Mouse (Mus musculus): ENCODE results near the gene Sorcs2.

Gene Sorcs2

GRCm38 (mm10) chr5:36220626-36221025 is 177.3 kb downstream of the Sorcs2 start:
- DNase-seq = no peak

- DNase-seq = no peak
These were observed 177.8 kb downstream of the Sorcs2 start for GRCm38 (mm10) chr5:36220105-36220504.

- DNase-seq = no peak
These were observed 184.6 kb downstream of the Sorcs2 start for GRCm38 (mm10) chr5:36213310-36213709.

- no peak for DNase-seq
These were observed 189.1 kb downstream of the Sorcs2 start for GRCm38 (mm10) chr5:36208803-36209202.

GRCm38 (mm10) chr5:36205397-36205796 is 192.5 kb downstream of the Sorcs2 start:
- DNase-seq = no peak

- DNase-seq = no peak
These were observed 194.0 kb downstream of the Sorcs2 start, which contains the start of gene Psapl1 for GRCm38 (mm10) chr5:36203916-36204315. TSS of gene Psapl1 (plus strand) at chr5:36204021.

- peak; percentile 18 for DNase-seq
These were observed 194.5 kb downstream of the Sorcs2 start for GRCm38 (mm10) chr5:36203421-36203820.

GRCm38 (mm10) chr5:36202781-36203180 is 195.2 kb downstream of the Sorcs2 start:
- no peak for DNase-seq

GRCm38 (mm10) chr5:36199519-36199918 is 198.4 kb downstream of the Sorcs2 start:
- DNase-seq = no peak

- no peak for DNase-seq
These were observed 202.5 kb downstream of the Sorcs2 start for GRCm38 (mm10) chr5:36195436-36195835.

- no peak for DNase-seq
These were observed 203.3 kb downstream of the Sorcs2 start for GRCm38 (mm10) chr5:36194631-36195030.

GRCm38 (mm10) chr5:36192677-36193076 is 205.3 kb downstream of the Sorcs2 start:
- DNase-seq = no peak

- DNase-seq = no peak
These were observed 206.1 kb downstream of the Sorcs2 start for GRCm38 (mm10) chr5:36191876-36192275.

- DNase-seq = no peak
These were observed 206.7 kb downstream of the Sorcs2 start for GRCm38 (mm10) chr5:36191285-36191684.

- DNase-seq = no peak
These were observed 209.6 kb downstream of the Sorcs2 start for GRCm38 (mm10) chr5:36188310-36188709.

GRCm38 (mm10) chr5:36186294-36187053 is 211.5 kb downstream of the Sorcs2 start:
- no peak for DNase-seq

GRCm38 (mm10) chr5:36182326-36182725 is 215.6 kb downstream of the Sorcs2 start:
- DNase-seq = no peak

- DNase-seq = no peak
These were observed 218.2 kb downstream of the Sorcs2 start for GRCm38 (mm10) chr5:36179708-36180107.

GRCm38 (mm10) chr5:36178785-36179184 is 219.2 kb downstream of the Sorcs2 start:
- DNase-seq = no peak

- DNase-seq = no peak
These were observed 219.7 kb downstream of the Sorcs2 start for GRCm38 (mm10) chr5:36178215-36178614.

GRCm38 (mm10) chr5:36176873-36177272 is 221.1 kb downstream of the Sorcs2 start:
- DNase-seq = no peak

GRCm38 (mm10) chr5:36176409-36176808 is 221.5 kb downstream of the Sorcs2 start:
- DNase-seq = no peak

- no peak for DNase-seq
These were observed 223.3 kb downstream of the Sorcs2 start for GRCm38 (mm10) chr5:36174569-36175115.

GRCm38 (mm10) chr5:36168963-36169650 is 228.8 kb downstream of the Sorcs2 start:
- peak; percentile 13 for DNase-seq
